Mouse (Mus musculus) thymus, postnatal 4 days (tissue): Measurements from ENCODE around the gene Tas2r109.
"Not testable (repeated sequence)": the region's sequence is repeated elsewhere in the genome, so short reads cannot be mapped to it uniquely, and the experiment has no call there.

ENCODE experiments used
- DNase-seq: peaks from one replicate; pipeline ENCODE4 v3.0.0; 2021

Tas2r109 gene

GRCm38 (mm10) chr6:132980865-132981264 is at the start of gene Tas2r109:
Tas2r109 (minus strand) TSS chr6:132980965.
- no peak for DNase-seq

- DNase-seq = no peak
These were observed 22.9 kb downstream of the Tas2r109 start, which contains the start of gene Tas2r131 for GRCm38 (mm10) chr6:132957819-132958218. Tas2r131 (minus strand) TSS chr6:132957919.

GRCm38 (mm10) chr6:132950802-132951201 is 30.0 kb downstream of the Tas2r109 start, which contains the start of gene Tas2r129:
Tas2r129 (plus strand) TSS chr6:132951102.
- DNase-seq = no peak

GRCm38 (mm10) chr6:132941376-132941775 is 39.4 kb downstream of the Tas2r109 start:
- not testable (repeated sequence) for DNase-seq
